Mouse (Mus musculus): ENCODE data around the gene Camk1d. TPM values are rescaled to one million over a fixed set of nuclear protein-coding genes. Genes with fewer than 3 reads are reported as not detected.

Gene Camk1d
- polyA plus RNA-seq, 2 experiments, result 4.9 to 7.7 TPM

GRCm38 (mm10) chr2:5592461-5593136, 121.7 kb downstream of the Camk1d start:
- Histone ChIP-seq H3K27ac (replicated peaks; ENCODE audit: low read depth, low read length) (no peak overlapping the region), H3K4me1 (ENCODE audit: control insufficient read depth, insufficient read depth, low read length) (no peaks in the 10 kb centered on the region), H3K9me3 (ENCODE audit: control insufficient read depth, low read length) (no peaks in the 10 kb centered on the region), H3K36me3 (ENCODE audit: control insufficient read depth, insufficient read depth, low read length) (no peaks in the 10 kb centered on the region), H3K27me3 (ENCODE audit: control insufficient read depth, insufficient read depth, low read length) (no peaks in the 10 kb centered on the region), H3K9ac (ENCODE audit: low read depth, low read length, severe bottlenecking) (no peak overlapping the region), H3K4me2 (replicated peaks; ENCODE audit: low read depth, low read length, severe bottlenecking) (no peak overlapping the region), H3K4me3 (replicated peaks; ENCODE audit: low read length) (no peak overlapping the region)
- 81% methylated on average over 6 of the region's 6 CpGs for WGBS
- no peak for TF ChIP-seq POLR2A (IDR thresholded peaks at IDR 0.05; ENCODE audit: borderline replicate concordance, extremely low read depth, insufficient read depth, insufficient read length)
- ATAC-seq (ENCODE audit: low FRiP score, low read depth), result no peak
- DNase-seq (ENCODE audit: low spot score), result no peak

GRCm38 (mm10) chr2:5590074-5590473, 124.2 kb downstream of the Camk1d start:
- H3K4me2 ChIP-seq (replicated peaks; ENCODE audit: low read depth, low read length, severe bottlenecking), result no peak overlapping the region
- ATAC-seq (ENCODE audit: low FRiP score, low read depth) (no peak), DNase-seq (ENCODE audit: low spot score) (no peak)
- H3K27me3 ChIP-seq (ENCODE audit: control insufficient read depth, insufficient read depth, low read length), result no peaks in the 10 kb centered on the region
- H3K4me3 ChIP-seq (replicated peaks; ENCODE audit: low read length), result no peak overlapping the region
- no peaks in the 10 kb centered on the region for H3K36me3 ChIP-seq (ENCODE audit: control insufficient read depth, insufficient read depth, low read length)
- TF ChIP-seq POLR2A (IDR thresholded peaks at IDR 0.05; ENCODE audit: borderline replicate concordance, extremely low read depth, insufficient read depth, insufficient read length), result no peak
- H3K4me1 ChIP-seq (ENCODE audit: control insufficient read depth, insufficient read depth, low read length), result no peaks in the 10 kb centered on the region
- H3K9me3 ChIP-seq (ENCODE audit: control insufficient read depth, low read length), result no peaks in the 10 kb centered on the region
- H3K27ac ChIP-seq (replicated peaks; ENCODE audit: low read depth, low read length), result no peak overlapping the region
- H3K9ac ChIP-seq (ENCODE audit: low read depth, low read length, severe bottlenecking), result no peak overlapping the region
- 75% methylated on average over 5 of the region's 5 CpGs for WGBS

GRCm38 (mm10) chr2:5589163-5589562, 125.2 kb downstream of the Camk1d start:
- no peak for DNase-seq (ENCODE audit: low spot score)
- TF ChIP-seq POLR2A (IDR thresholded peaks at IDR 0.05; ENCODE audit: borderline replicate concordance, extremely low read depth, insufficient read depth, insufficient read length), result no peak
- WGBS, result 65% methylated on average over 5 of the region's 5 CpGs

GRCm38 (mm10) chr2:5588329-5588982, 125.9 kb downstream of the Camk1d start:
- H3K36me3 ChIP-seq (ENCODE audit: control insufficient read depth, insufficient read depth, low read length), result no peaks in the 10 kb centered on the region
- no peak for TF ChIP-seq POLR2A (IDR thresholded peaks at IDR 0.05; ENCODE audit: borderline replicate concordance, extremely low read depth, insufficient read depth, insufficient read length)
- 58% methylated on average over 8 of the region's 8 CpGs for WGBS
- no peaks in the 10 kb centered on the region for H3K27me3 ChIP-seq (ENCODE audit: control insufficient read depth, insufficient read depth, low read length)
- no peak overlapping the region for H3K4me3 ChIP-seq (replicated peaks; ENCODE audit: low read length)
- DNase-seq (ENCODE audit: low spot score) (no peak), ATAC-seq (ENCODE audit: low FRiP score, low read depth) (0 out of 2 replicates have a peak, but pooled peaks have one; percentile 30)
- H3K27ac ChIP-seq (replicated peaks; ENCODE audit: low read depth, low read length), result no peak overlapping the region
- H3K9me3 ChIP-seq (ENCODE audit: control insufficient read depth, low read length), result no peaks in the 10 kb centered on the region
- H3K4me2 ChIP-seq (replicated peaks; ENCODE audit: low read depth, low read length, severe bottlenecking), result no peak overlapping the region
- no peak overlapping the region for H3K9ac ChIP-seq (ENCODE audit: low read depth, low read length, severe bottlenecking)
- no peaks in the 10 kb centered on the region for H3K4me1 ChIP-seq (ENCODE audit: control insufficient read depth, insufficient read depth, low read length)

More at GRCm38 (mm10) chr2:5589163-5589562, 125.2 kb downstream of the Camk1d start:
- no peaks in the 10 kb centered on the region for H3K9me3 ChIP-seq (ENCODE audit: control insufficient read depth, low read length)
- no peak overlapping the region for H3K4me3 ChIP-seq (replicated peaks; ENCODE audit: low read length)
- H3K4me2 ChIP-seq (replicated peaks; ENCODE audit: low read depth, low read length, severe bottlenecking), result no peak overlapping the region
- no peaks in the 10 kb centered on the region for H3K4me1 ChIP-seq (ENCODE audit: control insufficient read depth, insufficient read depth, low read length)
- ATAC-seq (ENCODE audit: low FRiP score, low read depth), result no peak
- no peaks in the 10 kb centered on the region for H3K27me3 ChIP-seq (ENCODE audit: control insufficient read depth, insufficient read depth, low read length)
- no peak overlapping the region for H3K9ac ChIP-seq (ENCODE audit: low read depth, low read length, severe bottlenecking)
- no peak overlapping the region for H3K27ac ChIP-seq (replicated peaks; ENCODE audit: low read depth, low read length)
- H3K36me3 ChIP-seq (ENCODE audit: control insufficient read depth, insufficient read depth, low read length), result no peaks in the 10 kb centered on the region

GRCm38 (mm10) chr2:5584318-5585027, 129.8 kb downstream of the Camk1d start:
- DNase-seq (ENCODE audit: low spot score) (no peak), ATAC-seq (ENCODE audit: low FRiP score, low read depth) (no peak)
- no peak overlapping the region for H3K4me3 ChIP-seq (replicated peaks; ENCODE audit: low read length)
- no peaks in the 10 kb centered on the region for H3K9me3 ChIP-seq (ENCODE audit: control insufficient read depth, low read length)
- no peak overlapping the region for H3K27ac ChIP-seq (replicated peaks; ENCODE audit: low read depth, low read length)
- H3K4me1 ChIP-seq (ENCODE audit: control insufficient read depth, insufficient read depth, low read length), result no peaks in the 10 kb centered on the region
- WGBS, result 81% methylated on average over 6 of the region's 6 CpGs
- no peak overlapping the region for H3K4me2 ChIP-seq (replicated peaks; ENCODE audit: low read depth, low read length, severe bottlenecking)
- no peak for TF ChIP-seq POLR2A (IDR thresholded peaks at IDR 0.05; ENCODE audit: borderline replicate concordance, extremely low read depth, insufficient read depth, insufficient read length)
- no peak overlapping the region for H3K9ac ChIP-seq (ENCODE audit: low read depth, low read length, severe bottlenecking)
- no peaks in the 10 kb centered on the region for H3K27me3 ChIP-seq (ENCODE audit: control insufficient read depth, insufficient read depth, low read length)
- H3K36me3 ChIP-seq (ENCODE audit: control insufficient read depth, insufficient read depth, low read length), result no peaks in the 10 kb centered on the region

Data from limb, embryonic 14.5 days (tissue).